Mouse (Mus musculus) bone marrow, adult 2 months (tissue): ENCODE results near the gene Ice1.

Source experiments
- CTCF ChIP-seq: fragments of 200-500 bp; IDR thresholded peaks from 2 replicates; pipeline ENCODE4 v1.5.1; 2011; ENCODE audit warnings: low read length, control low read depth; ENCODE audit not compliant: control insufficient read depth, insufficient read depth
- POLR2A ChIP-seq: fragments of 200-500 bp; IDR thresholded peaks from 2 replicates; pipeline ENCODE4 v1.6.1; 2011; ENCODE audit warnings: low read depth, mild to moderate bottlenecking, control low read depth, low read length, borderline replicate concordance; ENCODE audit not compliant: control insufficient read depth

- no peak for TF ChIP-seq CTCF
- TF ChIP-seq POLR2A: no peak
Observed at GRCm38 (mm10) chr13:70641941-70642340, 4.5 kb upstream of the Ice1 start.
